Mouse (Mus musculus): ENCODE data around the gene Asphd1. TPM values are rescaled to one million over a fixed set of nuclear protein-coding genes. Genes with fewer than 3 reads are reported as not detected.
A peak's percentile ranks its signal among the peaks of the same experiment; 100 is the strongest.
"Not testable (repeated sequence)": the region's sequence is repeated elsewhere in the genome, so short reads cannot be mapped to it uniquely, and the experiment has no call there.

The Asphd1 gene
- polyA plus RNA-seq, 1 experiment: 0.26 TPM

GRCm38 (mm10) chr7:126950647-126951615, 1.5 kb upstream of the Asphd1 start:
- no peak for DNase-seq (ENCODE audit: low read depth)

DNA sequence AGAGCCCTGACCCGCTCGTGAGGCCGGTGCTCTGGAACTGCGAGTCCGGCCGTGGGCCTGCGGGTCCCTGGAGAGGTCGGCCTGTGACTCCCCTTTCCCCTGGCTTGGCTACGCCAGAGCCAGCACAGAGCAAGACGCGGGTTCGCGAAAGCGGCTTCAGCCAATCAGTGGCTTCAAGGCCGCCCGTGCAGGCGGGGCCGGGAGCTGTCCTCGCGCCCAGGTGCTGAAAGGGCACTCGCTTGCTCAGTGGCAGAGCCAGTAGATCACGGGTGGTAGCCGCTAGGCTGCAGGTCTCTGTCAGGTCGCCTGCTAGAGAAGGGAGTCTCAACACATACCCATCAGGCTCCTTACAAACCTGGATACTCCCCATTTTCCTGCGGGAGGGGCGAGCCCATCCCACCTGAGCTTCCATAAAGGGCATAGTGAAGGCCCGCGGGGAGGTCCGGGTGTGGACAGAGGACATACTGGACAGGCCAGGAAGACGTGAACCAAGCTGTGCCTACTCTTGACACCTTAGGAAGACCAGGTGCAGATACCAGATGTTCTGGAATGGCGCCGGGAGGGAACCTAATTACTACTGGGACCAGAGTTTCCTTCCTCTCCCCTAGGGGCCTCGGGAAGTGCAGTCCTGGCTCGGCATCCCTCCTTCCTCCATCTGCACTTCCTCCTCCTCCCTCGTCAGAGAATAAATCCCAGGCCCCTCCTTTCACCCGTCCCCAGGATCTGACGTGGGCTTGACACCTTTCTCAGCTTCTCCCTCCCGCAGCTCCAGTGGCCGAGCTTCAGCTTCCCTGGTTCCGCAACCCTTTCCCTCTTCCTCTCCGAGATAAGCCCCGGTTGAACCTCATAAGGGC, 638 bp upstream of the Asphd1 start, which contains the start of gene Sez6l2:
Gene Sez6l2 (plus strand): TSS at position 771 of the 854 bp plus-strand sequence.
- no peak for DNase-seq (ENCODE audit: low read depth)

- DNase-seq (ENCODE audit: low read depth): no peak
Measured at GRCm38 (mm10) chr7:126948626-126949025, 756 bp downstream of the Asphd1 start.

DNA sequence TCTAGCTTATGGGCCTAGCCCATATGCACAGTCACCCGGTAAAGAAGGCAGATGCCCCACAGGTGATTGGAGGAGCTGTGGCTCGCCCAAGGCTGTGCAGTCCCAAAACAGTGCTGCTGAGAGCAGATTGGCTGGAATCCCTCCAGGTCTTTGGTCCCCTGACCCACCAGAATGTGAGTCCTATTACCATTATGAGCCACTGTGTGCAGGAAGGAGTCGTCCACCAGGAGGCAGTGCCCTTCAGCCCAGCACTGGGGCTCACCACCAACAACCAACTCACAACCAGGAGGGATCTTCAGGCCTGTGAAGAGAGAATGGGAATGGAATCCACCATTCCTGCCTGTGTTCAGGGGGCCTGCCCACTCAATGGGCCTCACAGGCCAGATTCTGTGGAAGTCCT, 2.9 kb downstream of the Asphd1 start:
- no peak for DNase-seq (ENCODE audit: low read depth)

DNA sequence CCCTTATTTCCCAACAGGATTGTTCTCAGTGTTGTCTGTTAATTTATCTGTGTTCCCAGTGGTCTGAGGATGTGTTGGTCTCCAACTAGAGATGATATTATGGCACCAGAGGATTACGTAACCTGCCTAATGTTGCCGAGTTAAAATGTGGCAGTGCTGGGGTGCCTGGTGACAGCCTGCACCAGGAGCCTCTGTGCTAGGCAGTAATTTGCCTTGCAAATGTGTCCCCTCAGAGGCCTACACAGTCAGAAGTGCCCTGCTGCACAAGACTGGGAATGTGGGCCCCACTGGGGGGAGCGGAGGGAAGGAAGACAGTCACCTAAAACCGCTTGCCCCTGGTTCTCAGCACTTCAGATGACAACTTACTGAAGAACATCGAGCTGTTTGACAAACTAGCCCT, 7.6 kb downstream of the Asphd1 start:
- no peak for DNase-seq (ENCODE audit: low read depth)

DNA sequence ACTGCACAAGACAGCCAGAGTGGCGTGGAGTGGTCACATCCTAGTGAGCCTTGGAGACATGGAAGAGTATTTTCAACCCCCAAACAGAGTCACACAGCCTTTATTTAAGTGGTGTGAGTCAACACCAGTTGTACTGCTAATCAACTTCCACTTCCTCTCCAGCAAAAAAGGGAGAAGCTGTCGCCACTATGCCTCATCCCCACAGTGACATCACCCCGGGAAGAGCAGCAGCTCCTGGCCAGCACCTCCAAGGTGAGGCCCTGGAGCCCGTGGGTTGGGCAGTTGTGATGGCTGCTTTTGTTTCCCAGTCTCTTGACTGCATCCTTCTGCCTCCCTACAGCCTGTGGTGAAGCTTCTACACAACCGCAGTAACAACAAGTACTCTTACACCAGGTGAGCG, 8.2 kb downstream of the Asphd1 start:
- DNase-seq (ENCODE audit: low read depth): no peak

- DNase-seq (ENCODE audit: low read depth): no peak
Measured at GRCm38 (mm10) chr7:126932652-126933051, 16.7 kb downstream of the Asphd1 start.

DNA sequence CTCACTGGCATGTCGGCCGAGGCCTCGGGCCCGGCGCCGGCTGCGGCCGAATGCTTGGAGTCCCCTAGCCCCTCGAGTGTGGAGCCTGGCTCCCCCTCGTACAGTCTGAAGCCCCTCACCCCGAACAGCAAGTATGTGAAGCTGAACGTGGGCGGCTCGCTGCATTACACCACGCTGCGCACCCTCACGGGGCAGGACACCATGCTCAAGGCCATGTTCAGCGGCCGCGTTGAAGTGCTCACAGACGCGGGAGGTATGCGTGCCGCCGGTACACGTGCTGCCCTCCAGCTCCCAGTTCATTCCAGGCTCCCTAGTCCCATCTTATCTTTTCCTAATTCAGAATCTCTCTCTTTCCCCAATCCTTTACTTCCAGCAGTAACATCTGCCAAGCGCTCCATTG, 20.3 kb downstream of the Asphd1 start:
- no peak for DNase-seq (ENCODE audit: low read depth)

DNA sequence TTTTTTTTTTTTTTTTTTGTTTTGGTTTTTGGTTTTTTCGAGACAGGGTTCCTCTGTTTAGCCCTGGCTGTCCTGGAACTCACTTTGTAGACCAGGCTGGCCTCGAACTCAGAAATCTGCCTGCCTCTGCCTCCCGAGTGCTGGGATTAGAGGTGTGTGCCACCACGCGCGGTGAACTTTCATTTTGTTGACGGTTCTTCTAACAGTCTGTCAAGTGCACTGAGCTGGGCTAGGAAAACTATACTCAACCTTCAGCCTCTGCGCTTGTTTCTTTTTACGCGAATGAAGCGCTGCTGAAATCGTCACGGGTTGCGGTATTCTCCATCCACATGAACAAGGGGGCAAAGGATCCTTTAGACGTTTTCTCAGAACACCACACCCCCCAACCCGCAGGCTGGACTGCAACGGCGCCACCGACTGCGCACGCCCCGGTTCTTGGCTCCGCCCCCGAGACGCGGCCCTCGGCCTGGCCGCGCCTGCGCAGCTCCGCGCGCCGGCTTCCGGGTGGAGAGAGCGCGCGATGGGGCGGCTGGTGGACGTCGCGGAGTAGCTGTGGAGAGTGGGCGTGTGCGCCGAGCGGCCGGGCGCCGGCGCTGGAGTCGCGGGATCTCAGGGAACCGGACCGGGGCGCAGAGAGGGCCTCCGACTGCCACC, 20.9 kb downstream of the Asphd1 start, which contains the start of gene Kctd13:
Gene Kctd13 (plus strand): TSS at position 496 of the 654 bp plus-strand sequence.
- DNase-seq (ENCODE audit: low read depth): peak; percentile 36

DNA sequence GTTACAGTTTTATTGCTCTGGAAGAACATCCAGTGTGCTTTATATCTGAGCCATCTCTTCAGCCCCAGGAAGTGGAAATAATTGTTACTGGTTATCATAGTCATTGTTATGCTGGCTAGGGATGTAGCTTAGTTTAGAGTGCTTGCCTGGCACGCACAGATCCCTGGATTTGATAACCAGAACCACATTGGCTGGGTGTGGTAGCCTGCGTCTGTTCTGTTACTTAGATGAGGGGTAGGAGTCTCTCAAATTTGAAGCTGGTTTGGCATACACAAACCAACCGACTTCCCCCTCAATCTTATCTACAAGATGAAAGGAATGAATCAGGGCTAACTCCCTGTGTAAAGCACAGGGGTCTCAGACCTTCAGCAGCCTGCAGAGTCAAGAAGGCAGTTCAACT, 23.1 kb downstream of the Asphd1 start:
- no peak for DNase-seq (ENCODE audit: low read depth)

GRCm38 (mm10) chr7:126923999-126924398, 25.4 kb downstream of the Asphd1 start:
- no peak for DNase-seq (ENCODE audit: low read depth)

DNA sequence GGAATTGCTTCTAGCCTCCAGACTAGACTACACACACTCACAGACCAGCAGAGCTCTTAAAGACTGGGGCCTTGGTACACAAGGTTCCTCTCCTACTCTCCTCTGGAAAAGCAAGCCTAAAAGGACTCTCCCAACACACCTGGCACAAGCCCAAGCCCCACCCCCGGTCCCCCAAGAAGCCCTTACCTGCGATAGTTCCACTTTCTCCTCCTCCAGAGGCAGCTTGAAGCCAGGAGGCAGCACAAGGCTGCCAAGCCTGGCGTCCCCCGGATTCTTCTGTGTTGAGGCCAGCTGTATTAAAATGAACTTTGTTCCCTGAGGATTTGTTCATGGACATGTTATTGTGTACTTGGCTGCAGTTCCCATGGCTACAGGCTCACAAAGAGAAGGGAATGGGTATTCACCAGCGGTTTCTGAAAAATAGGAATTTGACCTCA, 26.7 kb downstream of the Asphd1 start, which contains the start of gene Tmem219:
Gene Tmem219 (minus strand): TSS at position 294 of the 437 bp plus-strand sequence.
- no peak for DNase-seq (ENCODE audit: low read depth)

DNA sequence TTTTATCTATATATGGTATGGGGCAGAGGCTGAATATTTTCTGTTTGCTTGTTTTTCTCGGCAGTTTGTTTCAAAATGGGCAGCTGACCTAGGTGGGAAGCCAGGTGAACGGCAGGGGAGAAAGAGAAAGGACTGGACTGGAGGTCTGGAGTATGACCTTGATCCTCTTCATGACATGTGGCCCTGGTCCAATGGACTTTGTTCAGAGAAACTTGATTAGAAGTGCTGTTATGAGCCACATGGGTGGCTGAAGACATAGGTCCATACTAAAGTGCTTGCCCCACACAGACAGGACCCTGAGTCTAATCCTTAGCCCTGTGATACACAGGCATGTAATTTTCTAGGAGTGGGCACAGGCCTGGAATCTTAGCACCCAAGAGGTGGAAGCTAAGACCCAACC, 27.8 kb downstream of the Asphd1 start:
- DNase-seq (ENCODE audit: low read depth): no peak

GRCm38 (mm10) chr7:126919973-126920372, 29.4 kb downstream of the Asphd1 start:
- DNase-seq (ENCODE audit: low read depth): no peak

- DNase-seq (ENCODE audit: low read depth): not testable (repeated sequence)
Measured at GRCm38 (mm10) chr7:126918356-126918755, 31.0 kb downstream of the Asphd1 start.

- no peak for DNase-seq (ENCODE audit: low read depth)
Measured at GRCm38 (mm10) chr7:126914844-126915243, 34.5 kb downstream of the Asphd1 start.

DNA sequence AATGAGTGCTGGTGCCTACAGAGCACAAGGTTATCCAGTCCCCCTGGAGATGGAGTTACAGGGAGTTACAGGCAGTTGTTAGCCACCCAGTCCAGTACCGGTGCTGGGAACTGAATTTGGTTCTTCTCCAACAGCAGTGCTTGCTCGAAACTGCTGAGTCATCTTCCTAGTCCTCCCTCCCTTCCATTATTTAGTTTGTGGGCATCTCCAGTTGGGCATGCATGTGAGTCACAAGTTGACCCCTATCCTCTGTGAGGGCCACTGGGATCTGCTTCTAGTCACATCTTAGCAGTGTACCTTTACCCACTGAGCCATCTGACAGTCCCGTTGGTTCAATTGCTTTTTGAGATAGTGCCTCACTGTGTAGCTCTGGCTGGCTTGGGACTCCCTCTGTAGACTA, 43.8 kb downstream of the Asphd1 start:
- DNase-seq (ENCODE audit: low read depth): no peak

DNA sequence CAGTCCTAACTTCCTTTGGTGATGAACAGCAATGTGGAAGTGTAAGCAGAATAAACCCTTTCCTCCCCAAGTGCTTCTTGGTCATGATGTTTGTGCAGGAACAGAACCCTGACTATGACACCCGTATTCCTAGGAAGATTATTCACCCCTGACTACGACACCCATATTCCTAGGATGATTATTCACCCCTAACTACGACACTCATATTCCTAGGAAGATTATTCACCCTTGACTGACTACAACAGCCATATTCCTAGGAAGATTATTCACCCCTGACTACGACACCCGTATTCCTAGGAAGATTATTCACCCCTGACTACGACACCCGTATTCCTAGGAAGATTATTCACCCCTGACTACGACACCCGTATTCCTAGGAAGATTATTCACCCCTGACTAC, 49.6 kb downstream of the Asphd1 start:
- DNase-seq (ENCODE audit: low read depth): not testable (repeated sequence)

DNA sequence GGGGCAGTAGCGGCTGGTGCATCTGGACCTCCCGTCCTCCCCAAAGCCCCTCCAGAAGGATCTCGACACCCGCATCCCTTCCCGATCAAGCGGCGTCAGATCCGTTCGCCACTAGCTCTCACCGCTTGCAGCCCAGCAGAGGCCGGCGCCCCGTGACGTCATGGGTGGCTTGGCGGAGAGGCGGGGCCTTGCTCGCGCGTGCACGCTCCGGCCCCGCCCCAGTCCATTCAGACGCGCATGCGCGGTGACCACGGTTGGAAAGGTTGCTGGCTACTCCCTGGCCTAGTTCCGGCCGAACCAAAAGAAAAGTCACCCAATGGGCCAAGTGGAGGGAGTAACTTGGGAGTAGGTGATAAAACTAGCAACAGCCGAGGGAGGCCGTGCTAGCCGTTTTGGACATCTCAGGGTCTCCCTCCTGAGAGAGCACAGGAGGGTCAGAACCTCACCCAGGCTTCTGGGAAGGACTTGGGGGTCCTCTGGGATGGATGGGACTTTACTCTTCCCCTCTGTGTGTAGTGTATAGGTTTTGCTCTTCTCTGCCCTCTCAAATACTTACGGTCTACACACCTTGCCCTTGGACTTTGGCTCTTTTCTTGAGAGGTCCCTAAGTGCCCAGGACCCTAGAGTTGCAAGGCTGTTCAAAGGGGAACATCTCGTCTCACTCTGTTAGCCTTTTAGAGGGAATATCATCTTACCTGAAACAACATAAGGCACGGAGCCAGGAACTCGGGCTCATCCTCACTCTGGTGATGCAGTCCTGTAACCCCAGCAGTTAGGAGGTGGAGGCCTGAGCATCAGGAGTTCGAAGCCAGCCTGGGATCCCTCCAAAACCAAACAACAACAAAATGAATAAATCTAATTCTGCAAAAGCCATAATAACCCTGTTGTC, 51.0 kb downstream of the Asphd1 start:
- DNase-seq (ENCODE audit: low read depth): no peak

- no peak for DNase-seq (ENCODE audit: low read depth)
Measured at GRCm38 (mm10) chr7:126897390-126898101, 51.8 kb downstream of the Asphd1 start.

Data from gonadal fat pad, adult 2 months (tissue).